Mouse (Mus musculus) hindbrain, embryonic 11.5 days (tissue): ENCODE results near the gene Adgrg7. TPM values are rescaled to one million over a fixed set of nuclear protein-coding genes. Genes with fewer than 3 reads are reported as not detected.

ENCODE experiments used
- ATAC-seq: fragments of 200-750 bp; cut with Nextera tagmentation; 2 replicates; pipeline ENCODE4 v1.8.0; 2017; ENCODE audit warnings: mild to moderate bottlenecking, moderate TSS enrichment, moderate library complexity; ENCODE audit not compliant: low FRiP score
- DNase-seq: peaks from one replicate; pipeline ENCODE4 v3.0.0-alpha.2; 2015; ENCODE audit warnings: low spot score
- H3K27ac ChIP-seq: fragments of 300-500 bp; sonication (generic); 2 replicates; pipeline ENCODE4 v1.5.1; 2014; ENCODE audit warnings: mild to moderate bottlenecking, low read depth, low read length
- H3K27me3 ChIP-seq: fragments of 300-500 bp; sonication (generic); 2 replicates; pipeline ENCODE4 v1.6.1; 2014; ENCODE audit warnings: mild to moderate bottlenecking, low read length, moderate library complexity, mixed read lengths; ENCODE audit not compliant: control insufficient read depth, insufficient read depth
- H3K36me3 ChIP-seq: fragments of 300-500 bp; sonication (generic); 2 replicates; pipeline ENCODE4 v1.6.1; 2014; ENCODE audit warnings: mild to moderate bottlenecking, low read length, moderate library complexity, mixed read lengths; ENCODE audit not compliant: control insufficient read depth, insufficient read depth
- H3K4me1 ChIP-seq: fragments of 300-500 bp; sonication (generic); replicated peaks from 2 replicates; pipeline ENCODE4 v1.6.1; 2014; ENCODE audit warnings: low read length, mixed read lengths; ENCODE audit not compliant: control insufficient read depth, insufficient read depth
- H3K4me2 ChIP-seq: fragments of 300-500 bp; sonication (generic); replicated peaks from 2 replicates; pipeline ENCODE4 v1.6.1; 2014; ENCODE audit warnings: mild to moderate bottlenecking, low read depth, low read length
- H3K4me3 ChIP-seq: fragments of 300-500 bp; sonication (generic); 2 replicates; pipeline ENCODE4 v1.5.1; 2014; ENCODE audit warnings: low read depth, low read length
- H3K9ac ChIP-seq: fragments of 300-500 bp; sonication (generic); 2 replicates; pipeline ENCODE4 v1.6.1; 2014; ENCODE audit warnings: low read depth, low read length
- H3K9me3 ChIP-seq: fragments of 300-500 bp; sonication (generic); 2 replicates; pipeline ENCODE4 v1.6.1; 2016; ENCODE audit warnings: low read length; ENCODE audit not compliant: control insufficient read depth
- WGBS: fragments of 180-500 bp; shearing (Covaris S2); extraction: QIAGEN DNeasy Blood & Tissue Kit; methylation state at CpG from one replicate; pipeline ENCODE4 v1.1.7; 2014; 5-methylcytosine and 5-hydroxymethylcytosine counted together
- polyA plus RNA-seq: library from polyadenylated mRNA; unstranded; fragments of >200 nt; fragmentation: Nextera tagmentation; extraction: Ambion mirVana; gene quantifications from 2 replicates; pipeline ENCODE4 v1.2.1, GENCODE M21; 2014

The Adgrg7 gene
- polyA plus RNA-seq, 1 experiment from 2014 or later: not detected

GRCm38 (mm10) chr16:56794383-56795144 lies 1.1 kb downstream of the Adgrg7 start:
- H3K4me2 ChIP-seq: no peak overlapping the region
- H3K9me3 ChIP-seq: no peaks in the 10 kb centered on the region
- H3K4me3 ChIP-seq: no peak overlapping the region
- WGBS: 93% methylated on average over 7 of the region's 7 CpGs
- ATAC-seq: no peak
- no peak overlapping the region for H3K27ac ChIP-seq
- H3K36me3 ChIP-seq: no peaks in the 10 kb centered on the region
- H3K4me1 ChIP-seq: no peaks in the 10 kb centered on the region
- no peak overlapping the region for H3K9ac ChIP-seq
- H3K27me3 ChIP-seq: no peaks in the 10 kb centered on the region
- DNase-seq: no peak

- H3K27ac ChIP-seq: no peak overlapping the region
Observed at GRCm38 (mm10) chr16:56793778-56794177, 1.9 kb downstream of the Adgrg7 start.

GRCm38 (mm10) chr16:56785943-56786342 lies 9.7 kb downstream of the Adgrg7 start:
- WGBS: 93% methylated on average over 2 of the region's 2 CpGs
- H3K27ac ChIP-seq: no peak overlapping the region
- no peaks in the 10 kb centered on the region for H3K9me3 ChIP-seq
- no peaks in the 10 kb centered on the region for H3K36me3 ChIP-seq
- no peaks in the 10 kb centered on the region for H3K4me1 ChIP-seq
- H3K9ac ChIP-seq: no peak overlapping the region
- no peak overlapping the region for H3K4me3 ChIP-seq
- DNase-seq (no peak), ATAC-seq (no peak)
- no peaks in the 10 kb centered on the region for H3K27me3 ChIP-seq
- no peak overlapping the region for H3K4me2 ChIP-seq

More at GRCm38 (mm10) chr16:56793778-56794177, 1.9 kb downstream of the Adgrg7 start:
- ATAC-seq: no peak
- Histone ChIP-seq H3K4me3 (no peak overlapping the region), H3K4me1 (no peaks in the 10 kb centered on the region), H3K36me3 (no peaks in the 10 kb centered on the region), H3K27me3 (no peaks in the 10 kb centered on the region), H3K9ac (no peak overlapping the region), H3K4me2 (no peak overlapping the region), H3K9me3 (no peaks in the 10 kb centered on the region)
- WGBS: 97% methylated on average over 1 of the region's 1 CpGs
- no peak for DNase-seq

GRCm38 (mm10) chr16:56771163-56772105 lies 24.2 kb downstream of the Adgrg7 start:
- no peak overlapping the region for H3K4me2 ChIP-seq
- no peak overlapping the region for H3K9ac ChIP-seq
- WGBS: 51% methylated on average over 10 of the region's 10 CpGs
- peak; percentile 74; the same call in 1 of the 2 replicates for ATAC-seq
- H3K4me1 ChIP-seq: no peaks in the 10 kb centered on the region
- no peak overlapping the region for H3K4me3 ChIP-seq
- H3K9me3 ChIP-seq: no peaks in the 10 kb centered on the region
- no peaks in the 10 kb centered on the region for H3K36me3 ChIP-seq
- DNase-seq: peak; percentile 67
- H3K27ac ChIP-seq: no peak overlapping the region
- H3K27me3 ChIP-seq: no peaks in the 10 kb centered on the region

GRCm38 (mm10) chr16:56729060-56729459 lies 66.6 kb downstream of the Adgrg7 start:
- Histone ChIP-seq H3K4me2 (no peak overlapping the region), H3K36me3 (no peaks in the 10 kb centered on the region), H3K4me3 (no peak overlapping the region), H3K4me1 (no peaks in the 10 kb centered on the region), H3K9me3 (no peaks in the 10 kb centered on the region), H3K27ac (no peak overlapping the region), H3K9ac (no peak overlapping the region), H3K27me3 (no peaks in the 10 kb centered on the region)
- no peak for DNase-seq
- 31% methylated on average over 1 of the region's 1 CpGs for WGBS
- no peak for ATAC-seq

DNA sequence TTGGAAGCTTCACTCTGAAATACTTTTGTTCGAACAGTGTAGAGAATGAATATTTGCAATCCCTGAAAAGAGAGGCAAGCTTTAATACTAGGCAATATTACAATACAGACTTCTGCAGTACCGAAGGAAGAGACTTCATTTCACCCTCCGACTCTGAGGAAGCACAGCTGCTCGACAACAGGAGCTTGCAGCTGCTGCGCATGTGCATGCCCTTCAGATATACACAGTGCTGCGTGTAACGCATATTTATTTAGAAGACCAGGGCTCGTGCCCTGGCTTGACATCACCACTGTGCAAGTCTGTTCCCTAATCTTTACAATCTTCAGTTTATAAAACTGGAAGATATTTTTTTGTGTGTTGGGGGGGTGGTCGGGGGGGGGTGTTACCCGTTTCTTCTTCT lies 70.7 kb downstream of the Adgrg7 start:
- ATAC-seq: no peak
- Histone ChIP-seq H3K4me2 (no peak overlapping the region), H3K27me3 (no peaks in the 10 kb centered on the region), H3K4me3 (no peak overlapping the region), H3K4me1 (no peaks in the 10 kb centered on the region), H3K36me3 (no peaks in the 10 kb centered on the region), H3K27ac (no peak overlapping the region), H3K9ac (no peak overlapping the region), H3K9me3 (no peaks in the 10 kb centered on the region)
- WGBS: 82% methylated on average over 10 of the region's 10 CpGs
- DNase-seq: no peak

- Histone ChIP-seq H3K4me2 (no peak overlapping the region), H3K9me3 (no peaks in the 10 kb centered on the region), H3K9ac (no peak overlapping the region), H3K27ac (no peak overlapping the region), H3K4me1 (no peaks in the 10 kb centered on the region), H3K4me3 (no peak overlapping the region), H3K27me3 (no peaks in the 10 kb centered on the region), H3K36me3 (no peaks in the 10 kb centered on the region)
- WGBS: 75% methylated on average over 4 of the region's 4 CpGs
- ATAC-seq (no peak), DNase-seq (no peak)
Observed at GRCm38 (mm10) chr16:56722357-56722756, 73.3 kb downstream of the Adgrg7 start.

DNA sequence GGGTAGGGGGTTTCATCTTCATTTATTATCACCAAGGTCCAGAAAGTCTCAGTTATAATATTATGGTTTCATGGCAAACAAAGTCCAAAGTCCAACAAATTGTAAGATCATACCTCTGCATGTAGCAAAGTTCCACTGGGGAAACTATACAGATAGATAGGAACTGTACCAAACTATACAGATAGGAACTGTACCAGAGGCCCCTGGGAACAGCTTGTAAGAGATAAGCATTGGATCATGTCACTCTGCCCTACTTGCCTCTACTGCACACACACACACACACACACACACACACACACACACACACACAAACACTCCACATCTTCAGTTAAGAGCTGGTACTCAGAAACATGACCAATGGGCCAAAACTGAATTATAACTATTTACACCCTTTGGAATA lies 76.6 kb downstream of the Adgrg7 start:
- H3K9me3 ChIP-seq: no peaks in the 10 kb centered on the region
- H3K36me3 ChIP-seq: no peaks in the 10 kb centered on the region
- H3K27me3 ChIP-seq: no peaks in the 10 kb centered on the region
- DNase-seq (no peak), ATAC-seq (no peak)
- H3K9ac ChIP-seq: no peak overlapping the region
- H3K4me2 ChIP-seq: no peak overlapping the region
- no peak overlapping the region for H3K4me3 ChIP-seq
- H3K27ac ChIP-seq: no peak overlapping the region
- H3K4me1 ChIP-seq: 0 out of 2 replicates have a peak, but pooled peaks cover 3% of the 10 kb centered on the region
